Mouse (Mus musculus) spleen, adult 2 months (tissue): ENCODE data around the gene App.

Source experiments
- CTCF ChIP-seq: fragments of 200-500 bp; IDR thresholded peaks from 2 replicates; pipeline ENCODE4 v1.5.1; 2011; ENCODE audit warnings: mild to moderate bottlenecking, inconsistent platforms; ENCODE audit not compliant: insufficient read depth, insufficient read length, insufficient replicate concordance; ENCODE audit errors: extremely low read depth
- POLR2A ChIP-seq: fragments of 200-500 bp; IDR thresholded peaks from 2 replicates; pipeline ENCODE4 v1.6.1; 2011; ENCODE audit warnings: low read depth, low read length, inconsistent platforms

- TF ChIP-seq POLR2A = no peak
- no peak for TF ChIP-seq CTCF
Observed at GRCm38 (mm10) chr16:85117541-85117940, 56.0 kb downstream of the App start.
